In genomic region chr3:117329485-117329884, GRCm38 (mm10) we compare ENCODE assay signal across 17 mouse cellular contexts.
"Had no signal": no experiment of that assay in that cellular context is flagged by ENCODE, and none has a peak within 500 bp of the region (broad histone marks: within the 10 kb centered on the region; RNA-seq: fewer than 3 reads in every experiment).

No protein-coding gene starts in this region.

- H3K36me3 ChIP-seq: intestine, embryonic 15.5 days; kidney, embryonic 15.5 days; limb, embryonic 15.5 days; liver, embryonic 13.5 days; lung, embryonic 15.5 days; neural tube, embryonic 15.5 days; stomach, embryonic 15.5 days had no signal

- H3K4me1 ChIP-seq: intestine, embryonic 15.5 days; kidney, embryonic 15.5 days; limb, embryonic 15.5 days; liver, embryonic 13.5 days; lung, embryonic 15.5 days; megakaryocyte, embryonic 14.5 days; neural tube, embryonic 15.5 days; stomach, embryonic 15.5 days had no signal

- H3K27me3 ChIP-seq: intestine, embryonic 15.5 days; kidney, embryonic 15.5 days; limb, embryonic 15.5 days; liver, embryonic 13.5 days; lung, embryonic 15.5 days; megakaryocyte, embryonic 14.5 days; neural tube, embryonic 15.5 days; stomach, embryonic 15.5 days had no signal

- H3K9me3 ChIP-seq: intestine, embryonic 15.5 days; kidney, embryonic 15.5 days; limb, embryonic 15.5 days; liver, embryonic 13.5 days; lung, embryonic 15.5 days; neural tube, embryonic 15.5 days; stomach, embryonic 15.5 days had no signal

- DNase-seq: kidney, adult 2 months; kidney, postnatal 14 days; layer of hippocampus, adult 9-11 months; layer of hippocampus, postnatal 36 days; liver, embryonic 13.5 days; liver, postnatal 0 days; lung, postnatal 14 days; thymus, postnatal 4 days had no signal

- H3K9ac ChIP-seq: intestine, embryonic 15.5 days; kidney, embryonic 15.5 days; limb, embryonic 15.5 days; liver, embryonic 13.5 days; liver, postnatal 0 days; lung, embryonic 15.5 days; neural tube, embryonic 15.5 days; stomach, embryonic 15.5 days had no signal

- ATAC-seq: intestine, embryonic 15.5 days; liver, postnatal 0 days had no signal

- H3K4me3 ChIP-seq: intestine, embryonic 15.5 days; kidney, embryonic 15.5 days; limb, embryonic 15.5 days; liver, embryonic 13.5 days; lung, embryonic 15.5 days; megakaryocyte, embryonic 14.5 days; neural tube, embryonic 15.5 days; stomach, embryonic 15.5 days had no signal

- H3K27ac ChIP-seq: intestine, embryonic 15.5 days; kidney, embryonic 15.5 days; limb, embryonic 15.5 days; liver, embryonic 13.5 days; lung, embryonic 15.5 days; macrophage; neural tube, embryonic 15.5 days; stomach, embryonic 15.5 days had no signal

- H3K4me2 ChIP-seq: intestine, embryonic 15.5 days; kidney, embryonic 15.5 days; limb, embryonic 15.5 days; liver, embryonic 13.5 days; lung, embryonic 15.5 days; midbrain, embryonic 11.5 days; neural tube, embryonic 15.5 days; stomach, embryonic 15.5 days had no signal
